Mouse (Mus musculus): Measurements from ENCODE around the gene Adgrb3. TPM values are rescaled to one million over a fixed set of nuclear protein-coding genes. Genes with fewer than 3 reads are reported as not detected.
"Not testable (repeated sequence)": the region's sequence is repeated elsewhere in the genome, so short reads cannot be mapped to it uniquely, and the experiment has no call there.

The Adgrb3 gene
- total and polyA plus RNA-seq, 3 experiments: 0.24 to 1.2 (median 1.0) TPM

DNA sequence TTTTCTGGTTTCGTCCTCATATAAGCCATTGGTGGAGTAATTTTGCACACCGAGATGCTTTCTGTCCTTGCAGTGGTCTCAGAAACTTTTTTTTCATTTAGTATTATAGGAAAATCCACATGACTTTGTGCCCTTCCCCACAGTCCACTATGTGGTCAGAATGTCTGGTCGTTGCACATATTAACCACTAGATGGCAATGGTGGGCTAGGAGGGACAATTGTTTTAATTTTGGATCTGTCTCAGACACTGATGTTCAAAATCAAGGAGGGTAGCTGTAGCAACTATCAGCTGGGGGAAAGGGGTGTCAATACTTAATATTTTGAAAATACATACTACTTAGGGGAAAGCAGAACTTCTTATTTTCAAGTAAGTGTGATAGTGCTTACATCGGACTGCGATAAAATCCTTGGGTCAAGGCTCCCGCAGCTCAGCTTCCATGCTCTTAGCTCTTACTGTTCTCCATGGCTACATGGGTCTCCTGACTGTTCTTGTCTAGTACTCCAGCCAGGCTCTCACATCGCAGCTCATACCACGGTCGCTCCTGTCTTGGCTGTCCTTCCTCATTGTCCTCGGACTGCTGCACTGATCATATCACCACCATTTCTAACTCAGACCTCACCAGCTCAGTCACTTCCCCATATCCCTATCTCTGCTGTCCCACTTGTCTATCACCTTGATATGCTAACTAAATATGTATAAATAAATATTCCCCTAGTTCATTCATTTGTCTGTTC lies 319.0 kb downstream of the Adgrb3 start:
- DNase-seq: peak; percentile 4

DNA sequence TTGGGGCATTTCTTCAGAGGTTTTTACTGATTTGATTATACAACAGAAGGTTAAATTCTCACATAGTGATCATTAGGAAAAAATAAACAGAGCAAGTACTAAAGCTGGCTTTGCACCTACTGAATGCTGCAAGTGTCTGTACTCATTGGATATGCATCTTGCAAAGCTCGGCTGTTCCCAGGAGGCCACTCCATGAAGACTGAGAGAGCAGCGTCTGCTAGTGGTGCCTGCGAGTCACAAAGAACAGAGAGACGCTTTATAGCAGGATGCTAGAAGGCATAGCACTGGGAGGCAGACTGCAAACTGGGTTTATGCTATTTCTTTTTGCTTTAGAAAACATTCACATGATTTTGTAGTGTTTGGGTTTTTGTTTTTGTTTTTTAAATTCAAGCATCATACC lies 325.2 kb downstream of the Adgrb3 start:
- no peak for DNase-seq

DNA sequence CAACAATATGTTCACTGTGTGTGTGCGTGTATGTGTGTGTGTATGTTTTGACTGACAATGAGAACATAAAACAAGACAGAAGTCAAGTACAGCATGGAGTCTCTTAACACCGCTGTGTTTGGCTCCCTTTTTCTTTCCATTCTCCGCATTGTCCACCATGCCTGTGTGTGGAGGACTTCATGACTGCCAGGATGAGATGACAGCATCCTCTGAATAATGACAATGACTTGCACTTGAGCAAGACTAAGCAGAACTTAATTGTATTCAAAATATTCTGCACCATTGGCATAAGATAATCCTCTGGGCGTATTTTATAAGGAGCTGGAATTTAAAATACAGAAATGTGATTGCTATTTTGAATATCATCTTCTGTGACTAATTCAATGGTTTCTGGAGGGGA lies 326.0 kb downstream of the Adgrb3 start:
- DNase-seq: no peak

DNA sequence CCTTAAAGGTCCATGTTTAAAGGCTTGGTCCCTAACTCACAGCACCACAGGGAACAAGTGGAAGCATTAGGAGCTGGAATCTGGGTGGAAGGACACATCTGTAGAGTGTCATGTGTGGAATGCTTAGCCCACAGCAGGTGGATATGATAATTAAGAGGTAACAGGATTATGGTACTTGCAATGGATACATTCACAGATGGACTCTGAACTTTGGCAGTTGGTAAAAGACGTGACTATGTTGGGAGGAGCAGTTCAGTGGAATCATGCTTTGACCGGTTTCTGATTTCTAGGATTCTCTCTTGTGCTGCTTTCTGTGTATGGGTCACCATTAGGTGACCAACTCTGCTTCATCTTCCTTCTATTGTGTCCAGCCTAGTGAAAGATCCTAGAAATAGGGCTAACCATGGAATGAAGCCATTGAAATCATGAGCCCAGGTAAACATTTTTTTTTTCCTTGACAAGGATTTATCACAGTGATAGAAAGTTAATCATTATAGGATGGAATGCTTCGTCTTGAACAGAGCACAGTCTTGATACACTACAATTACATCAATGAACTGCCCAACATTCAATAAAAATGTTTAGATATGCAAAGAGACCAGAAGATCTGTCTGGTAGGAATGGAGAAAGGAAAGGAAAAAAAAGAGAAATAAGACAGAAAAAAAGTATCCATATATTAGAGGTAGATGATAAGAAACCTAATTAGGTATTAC lies 334.1 kb downstream of the Adgrb3 start:
- DNase-seq: no peak

DNA sequence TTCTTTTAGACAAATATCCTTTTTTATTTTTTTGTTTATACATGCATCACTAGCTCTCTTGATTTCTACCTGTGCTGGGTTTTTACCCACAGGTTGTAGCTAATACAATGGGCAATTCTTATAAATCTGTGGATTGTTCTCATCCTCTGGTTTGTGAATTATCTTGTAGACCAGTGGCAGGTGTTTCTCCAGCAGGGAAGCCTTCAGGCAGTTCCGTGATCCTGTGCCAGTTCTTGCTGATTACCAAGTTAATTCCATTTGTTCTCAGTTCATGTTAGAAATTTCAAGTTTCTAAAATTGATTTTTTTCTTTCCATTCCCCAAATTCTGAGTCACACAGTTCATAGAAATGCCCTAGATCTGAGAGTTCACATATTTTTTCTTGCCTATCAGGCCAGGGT lies 338.0 kb downstream of the Adgrb3 start:
- DNase-seq: no peak

DNA sequence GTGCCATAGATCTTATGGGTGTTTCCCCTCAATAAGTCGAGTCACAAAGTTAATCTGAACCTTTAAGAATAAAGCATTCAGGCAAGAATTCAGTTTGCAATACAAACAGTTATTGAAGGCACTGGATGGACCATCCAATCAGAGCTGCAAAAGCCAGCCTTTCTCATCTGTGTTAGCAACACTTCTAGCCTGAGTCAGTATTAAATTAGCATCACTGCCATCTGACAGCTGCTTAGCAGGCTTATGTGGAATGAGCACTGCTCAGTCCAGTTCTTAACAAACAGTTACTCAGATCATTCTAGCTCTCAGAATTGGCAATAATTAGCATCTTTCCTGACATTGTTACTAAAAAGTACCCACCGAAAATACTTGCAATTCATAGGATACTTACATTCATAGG lies 339.3 kb downstream of the Adgrb3 start:
- no peak for DNase-seq

DNA sequence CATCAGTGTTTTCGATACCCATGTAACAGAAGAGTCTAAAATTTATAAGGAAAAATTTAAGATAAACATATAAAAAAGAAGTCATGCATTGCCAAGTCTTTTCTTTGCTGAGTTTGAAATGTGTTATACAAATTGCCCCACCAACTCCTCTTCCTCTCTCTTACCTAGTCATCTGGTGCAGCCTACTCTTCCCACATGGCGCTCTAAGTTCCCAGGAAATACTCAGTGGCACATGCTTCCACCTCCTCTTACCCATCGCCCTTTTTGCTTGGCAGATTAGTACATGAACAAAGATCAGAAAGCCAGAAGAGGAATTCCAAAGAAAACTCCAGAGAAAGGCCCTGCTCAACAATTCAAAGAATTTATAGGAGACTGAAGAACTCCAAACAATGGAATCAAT lies 353.8 kb downstream of the Adgrb3 start:
- DNase-seq: no peak

DNA sequence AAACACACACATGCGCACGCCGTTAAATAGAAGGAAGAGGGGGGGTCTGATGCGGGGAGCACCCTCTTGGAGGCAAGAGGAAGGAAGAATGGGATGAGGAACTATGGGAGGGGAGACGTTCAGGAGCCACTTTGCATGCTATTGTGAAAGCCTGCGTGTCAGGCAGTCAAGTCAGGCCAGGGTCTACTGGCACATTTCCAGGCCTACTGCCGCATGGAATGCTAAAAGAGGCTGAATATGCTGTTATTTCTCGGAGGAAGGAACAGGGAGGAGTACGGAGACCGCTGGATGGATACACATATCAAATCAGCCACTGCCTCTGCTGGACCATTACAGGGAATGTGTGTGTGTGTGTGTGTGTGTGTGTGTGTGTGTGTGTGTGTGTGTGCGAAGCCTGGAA lies 355.0 kb downstream of the Adgrb3 start:
- no peak for DNase-seq

DNA sequence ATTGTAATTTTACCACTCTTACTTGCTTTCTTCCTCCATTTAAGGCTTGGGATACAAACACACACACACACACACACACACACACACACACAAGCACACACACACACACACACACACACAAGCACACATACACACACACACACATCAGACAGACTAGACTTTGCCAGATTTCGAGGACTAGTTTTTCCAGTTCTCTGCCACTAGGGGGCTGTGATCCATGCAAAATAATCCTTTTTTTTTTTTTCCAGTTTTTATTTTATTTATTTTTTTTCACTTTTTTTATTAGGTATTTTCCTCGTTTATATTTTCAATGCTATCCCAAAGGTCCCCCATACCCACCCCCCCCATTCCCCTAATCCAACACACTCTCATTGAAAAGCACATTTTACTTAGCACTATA lies 357.9 kb downstream of the Adgrb3 start:
- DNase-seq: not testable (repeated sequence)

DNA sequence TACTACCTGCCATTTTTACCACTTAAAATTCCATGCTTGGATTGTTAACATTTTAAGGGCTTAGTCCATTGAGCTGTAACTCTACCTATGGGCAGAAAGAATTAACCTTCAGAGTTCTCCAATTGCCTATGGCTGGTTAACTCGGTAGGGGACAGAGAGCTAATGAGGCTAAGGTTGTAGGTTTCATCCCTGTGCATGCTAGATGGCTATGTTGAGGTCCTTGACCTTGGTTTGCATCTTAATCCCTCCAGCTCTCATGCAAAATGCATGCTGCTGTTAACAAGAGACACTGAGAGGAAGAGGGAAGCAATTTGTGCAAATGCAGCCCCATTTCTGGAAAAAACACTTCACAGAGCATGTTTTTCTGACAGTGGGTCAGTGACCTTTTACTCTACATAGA lies 366.9 kb downstream of the Adgrb3 start:
- DNase-seq: no peak

DNA sequence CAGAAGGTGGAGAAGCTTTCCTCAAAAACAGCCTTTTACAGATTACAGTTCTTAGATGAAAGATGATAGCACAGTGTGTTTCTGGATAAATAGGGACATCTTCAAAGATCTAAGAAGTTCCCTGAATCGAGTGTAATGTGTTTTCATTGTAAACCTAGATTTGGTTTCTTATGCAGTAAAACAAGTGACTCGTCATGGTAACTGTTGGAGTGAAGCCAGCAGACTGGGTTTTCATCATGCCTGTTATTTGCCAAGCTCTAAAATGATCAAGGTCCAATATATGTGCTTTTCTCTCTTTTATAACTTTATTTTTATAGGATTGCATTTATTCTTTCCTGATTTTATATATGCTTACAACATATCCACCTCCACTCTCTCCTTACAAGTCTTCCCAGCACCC lies 394.0 kb downstream of the Adgrb3 start:
- no peak for DNase-seq

DNA sequence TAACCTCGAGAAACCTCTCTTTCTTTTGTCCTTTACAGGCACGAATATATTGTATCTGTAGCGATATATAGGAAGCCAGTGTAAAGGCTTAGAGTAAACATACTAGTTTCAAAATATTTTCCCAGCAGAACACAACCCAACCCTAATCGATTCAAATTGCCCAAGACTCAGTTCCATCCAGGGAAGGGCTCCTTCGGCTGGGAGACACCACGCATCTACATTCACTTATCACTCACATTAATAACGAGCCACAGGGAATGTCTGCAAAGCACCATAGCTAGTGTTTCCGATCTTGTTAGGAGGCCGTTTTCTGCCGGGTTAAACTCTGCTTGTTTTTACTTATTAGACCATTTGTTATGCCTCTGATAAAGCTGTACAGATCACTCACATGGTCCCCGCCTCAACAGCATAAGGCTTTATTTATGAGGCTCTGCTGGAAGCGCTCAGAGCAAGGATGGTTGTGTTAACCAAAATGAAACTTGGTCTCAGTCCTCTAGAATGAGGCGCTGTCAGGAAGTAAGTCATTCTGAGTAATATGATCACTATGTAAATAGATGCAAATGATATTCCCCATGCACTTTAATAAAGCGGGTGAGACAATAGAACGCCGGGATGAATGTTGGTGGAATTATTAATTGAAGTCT lies 399.2 kb downstream of the Adgrb3 start:
- DNase-seq: no peak

DNA sequence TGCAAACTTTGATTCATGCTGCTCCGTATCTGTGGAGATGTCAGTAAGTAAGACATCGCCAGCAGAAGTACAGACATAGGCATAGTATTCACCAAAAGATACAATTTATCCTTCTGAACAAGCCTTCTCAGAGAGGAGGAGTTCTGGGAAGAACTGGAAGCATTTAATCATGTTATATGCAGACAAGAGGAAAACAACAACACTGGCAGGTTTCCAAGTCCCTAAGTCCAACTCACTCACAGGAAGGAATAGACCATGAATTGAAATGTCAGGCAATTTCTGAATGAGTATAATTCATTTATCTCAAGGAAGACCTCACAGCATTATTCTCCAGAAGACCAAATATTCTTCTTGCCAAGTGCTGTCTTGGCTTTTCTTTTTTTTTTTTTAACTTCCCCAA lies 408.8 kb downstream of the Adgrb3 start:
- DNase-seq: no peak

DNA sequence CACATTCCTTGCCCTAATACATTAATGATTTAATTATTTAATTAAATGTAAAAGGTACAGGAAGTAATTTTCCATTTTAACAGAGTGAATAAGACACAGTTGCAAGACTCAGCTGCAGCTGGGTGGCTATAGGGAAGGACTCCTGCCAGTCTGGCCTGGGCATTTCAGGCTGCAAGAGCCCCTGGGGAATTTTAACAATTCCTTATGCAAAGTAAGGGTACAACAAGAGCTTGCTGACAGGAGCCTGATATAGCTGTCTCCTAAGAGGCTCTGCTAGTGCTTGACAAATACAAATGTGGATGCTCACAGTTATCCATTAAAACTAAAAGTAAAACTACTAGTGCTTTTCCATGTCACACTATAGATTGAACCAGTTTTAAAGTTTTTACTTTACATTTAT lies 410.1 kb downstream of the Adgrb3 start:
- no peak for DNase-seq

DNA sequence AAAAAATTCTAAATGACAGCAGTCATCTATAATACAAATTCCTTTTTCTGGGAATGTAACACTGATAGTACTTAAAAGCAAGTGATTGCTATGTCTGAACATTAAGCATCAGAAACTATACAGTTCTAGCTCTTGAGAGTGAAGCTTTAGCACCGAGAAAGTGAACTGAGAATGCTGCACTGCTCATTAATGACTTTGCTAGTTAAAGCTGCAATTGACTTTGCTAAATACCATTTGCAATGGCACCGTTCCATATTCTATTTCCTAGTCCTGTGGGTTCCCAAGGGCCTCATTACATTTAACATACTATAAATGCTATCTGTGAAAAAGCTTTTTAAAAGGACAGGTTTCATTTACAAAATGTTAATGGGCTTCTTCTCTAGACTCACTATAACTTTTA lies 414.4 kb downstream of the Adgrb3 start:
- no peak for DNase-seq

DNA sequence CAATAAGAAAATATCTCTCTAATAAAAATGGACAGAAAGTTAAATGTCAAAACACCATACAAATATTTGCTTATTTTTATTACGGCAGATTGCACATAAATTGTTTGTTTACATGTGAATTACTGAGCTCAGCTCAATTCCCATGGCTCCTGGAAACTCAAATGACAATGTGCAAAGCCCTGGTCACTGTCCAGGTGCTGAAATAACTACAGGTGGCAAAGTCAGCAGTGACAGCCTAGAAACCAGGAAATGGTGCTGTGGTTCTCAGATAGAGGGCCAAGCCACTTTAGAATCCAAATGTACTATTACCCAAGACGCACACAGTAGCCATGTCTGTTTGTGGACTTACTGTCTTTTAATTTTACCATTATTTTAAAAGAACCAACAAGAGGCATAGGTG lies 465.3 kb downstream of the Adgrb3 start:
- DNase-seq: no peak

DNA sequence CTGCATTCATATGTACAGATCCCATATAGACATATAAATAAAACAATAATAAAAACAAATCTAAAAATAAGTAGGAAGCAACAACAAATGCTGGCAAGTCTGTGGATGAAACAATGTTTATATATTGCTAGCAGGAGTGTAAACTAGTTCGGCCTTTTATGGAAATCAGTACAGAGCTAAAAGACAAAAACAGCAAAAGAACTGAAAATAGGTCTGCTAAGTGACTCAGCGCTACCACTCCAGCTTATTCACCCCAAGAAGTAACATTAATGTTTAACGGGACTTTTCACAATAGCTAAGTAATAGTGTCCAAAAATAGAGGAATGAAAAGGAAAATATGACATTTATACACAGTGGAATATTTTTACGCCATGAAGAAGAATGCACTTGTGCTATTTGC lies 471.0 kb downstream of the Adgrb3 start:
- no peak for DNase-seq

DNA sequence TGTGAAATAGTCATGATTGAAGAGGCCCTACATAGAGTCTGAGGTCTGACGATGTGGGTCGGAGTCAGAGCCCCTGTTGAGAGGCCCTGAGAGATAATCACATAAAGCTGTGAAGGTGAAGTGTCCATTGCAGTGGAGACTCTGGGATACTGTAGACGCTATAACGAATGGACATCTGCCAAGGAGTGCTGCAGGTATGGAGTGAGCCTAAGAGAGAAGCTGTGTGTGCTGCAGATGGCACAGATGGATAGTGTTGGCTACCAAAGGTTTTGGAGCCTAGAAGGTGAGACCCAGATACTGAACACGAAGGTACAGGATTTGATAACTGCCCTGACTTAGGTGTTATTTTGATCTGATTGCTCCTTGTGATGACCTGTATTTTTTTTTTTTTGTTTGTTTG lies 474.0 kb downstream of the Adgrb3 start:
- no peak for DNase-seq

DNA sequence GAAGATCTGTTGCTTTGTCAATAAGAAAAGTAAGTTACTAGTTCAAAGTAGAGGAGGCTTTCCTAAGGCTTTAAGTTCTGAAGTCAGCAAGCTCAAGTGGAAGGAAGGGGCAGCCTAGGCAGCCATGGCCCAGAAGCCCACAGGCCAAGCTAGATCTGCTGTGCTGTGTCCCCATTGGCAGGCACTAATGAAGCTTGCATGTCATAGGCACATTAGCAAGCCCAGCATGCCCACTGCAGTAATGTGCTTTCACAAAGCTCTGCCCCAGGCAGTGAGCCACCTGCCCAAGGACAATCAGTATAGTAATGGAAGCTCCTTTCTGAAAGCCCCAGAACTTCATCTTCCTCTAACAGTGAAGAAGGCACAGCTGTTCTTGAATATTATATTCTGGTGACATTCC lies 484.6 kb downstream of the Adgrb3 start:
- DNase-seq: no peak

DNA sequence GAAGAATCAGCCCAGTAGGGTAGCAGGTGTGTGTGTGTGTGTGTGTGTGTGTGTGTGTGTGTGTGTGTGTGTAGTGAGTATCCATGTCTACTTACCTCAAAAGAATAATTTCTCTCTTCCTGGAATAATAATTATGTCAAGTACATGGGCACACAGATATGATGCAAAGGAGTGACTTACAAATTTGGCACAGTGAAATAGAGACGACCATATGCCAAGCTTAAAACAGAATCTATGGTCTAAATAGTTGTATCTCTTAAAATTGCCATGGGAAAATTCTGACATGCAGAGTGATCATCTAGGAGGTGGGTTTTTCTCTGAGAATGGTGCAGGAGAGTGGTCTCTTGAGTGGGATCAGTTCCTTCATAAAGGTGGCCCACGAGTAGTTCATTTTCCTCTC lies 504.1 kb downstream of the Adgrb3 start:
- no peak for DNase-seq

DNA sequence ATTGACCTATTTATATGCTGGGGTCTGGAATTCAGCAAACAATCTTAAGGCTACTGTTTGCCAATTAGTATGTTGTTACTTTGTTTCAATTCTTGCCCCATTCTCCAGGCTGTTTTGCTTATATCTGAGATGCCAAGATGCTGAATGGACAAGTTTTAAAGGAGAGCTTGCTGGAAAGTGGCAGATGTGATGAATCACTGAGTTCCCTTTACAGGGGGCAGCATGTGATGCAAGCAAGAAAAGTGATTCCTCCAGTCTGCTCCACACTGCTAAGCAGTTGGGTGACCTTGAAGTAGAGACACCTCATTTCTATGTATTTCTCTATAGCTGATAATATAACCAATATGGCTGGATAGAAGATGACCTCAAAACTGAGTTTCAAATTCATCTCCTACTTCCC lies 512.4 kb downstream of the Adgrb3 start:
- no peak for DNase-seq

DNA sequence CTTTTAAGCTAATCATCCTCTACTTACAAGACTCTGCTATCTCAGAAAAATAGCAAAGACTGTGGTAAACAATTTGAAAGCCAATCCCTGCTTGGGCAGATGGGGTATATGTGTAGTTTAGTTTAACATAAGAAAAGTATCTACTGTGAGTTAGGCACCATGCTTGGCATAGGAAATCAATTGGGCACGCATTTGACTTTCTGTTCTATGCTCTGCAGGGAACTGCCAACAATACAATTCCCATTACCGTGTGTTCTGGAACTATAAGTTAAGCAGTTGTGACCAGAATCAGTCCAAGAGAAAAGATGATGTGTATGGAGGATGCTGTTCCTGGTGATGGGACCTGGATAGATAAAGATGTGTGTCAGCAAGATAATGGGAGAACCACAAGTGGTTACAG lies 517.2 kb downstream of the Adgrb3 start:
- DNase-seq: no peak

DNA sequence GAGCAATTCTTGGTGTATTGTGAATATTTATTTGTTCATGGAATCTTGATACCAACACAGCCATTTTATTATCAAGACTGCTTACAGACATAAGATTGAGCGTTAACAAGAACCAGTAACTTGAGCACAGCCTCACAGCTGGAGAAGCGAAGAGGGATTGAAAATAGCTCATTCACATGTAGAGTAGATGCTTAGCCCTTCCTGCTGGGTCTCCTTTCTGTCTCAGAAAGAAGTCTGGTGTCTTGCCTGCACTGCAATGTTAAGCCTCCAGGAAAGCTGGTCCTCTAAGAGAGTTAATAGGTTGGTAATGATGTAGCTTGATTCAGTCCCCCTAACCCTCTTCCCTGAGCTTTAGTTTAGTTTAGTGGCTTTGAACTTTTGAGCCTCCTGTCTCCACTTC lies 519.4 kb downstream of the Adgrb3 start:
- DNase-seq: no peak

DNA sequence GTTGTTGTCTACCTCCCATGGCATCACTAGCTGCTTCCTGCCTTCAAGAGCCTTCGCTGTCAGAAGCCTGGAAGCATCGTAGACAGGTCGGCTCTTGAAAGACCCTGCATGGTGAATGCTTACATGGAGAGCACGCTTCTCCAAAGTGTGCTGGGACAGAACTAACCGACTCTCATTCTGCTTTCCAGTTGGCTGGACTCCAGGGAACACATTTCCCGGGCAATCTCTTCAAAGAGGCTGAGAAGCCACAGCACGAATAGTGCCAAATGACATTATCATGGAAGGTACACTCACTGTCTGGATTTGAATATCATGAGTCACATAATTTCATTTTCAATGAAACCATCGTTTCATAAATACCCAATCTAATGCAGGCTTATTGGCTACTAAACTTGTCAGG lies 548.0 kb downstream of the Adgrb3 start:
- no peak for DNase-seq

All from adrenal gland, adult 2 months (tissue).